In genomic region chr3:51391591-51391990, GRCm38 (mm10) we compare ENCODE assay signal across 22 mouse cellular contexts. TPM values are rescaled to one million over a fixed set of nuclear protein-coding genes. Genes with fewer than 3 reads are reported as not detected.
"Had no signal": no experiment of that assay in that cellular context is flagged by ENCODE, and none has a peak within 500 bp of the region (broad histone marks: within the 10 kb centered on the region; RNA-seq: fewer than 3 reads in every experiment).

No protein-coding gene starts in this region.

- H3K27ac ChIP-seq: kidney, embryonic 15.5 days; left cerebral cortex, adult 2 months; liver, embryonic 13.5 days; midbrain, embryonic 13.5 days; stomach, postnatal 0 days had no signal

- H3K4me2 ChIP-seq: kidney, embryonic 15.5 days; liver, embryonic 13.5 days; midbrain, embryonic 13.5 days had no signal

- H3K9ac ChIP-seq: kidney, embryonic 15.5 days; liver, embryonic 13.5 days; midbrain, embryonic 13.5 days had no signal

- H3K4me3 ChIP-seq: kidney, embryonic 15.5 days; left cerebral cortex, adult 2 months; liver, embryonic 13.5 days; midbrain, embryonic 13.5 days had no signal

- H3K9me3 ChIP-seq: kidney, embryonic 15.5 days; liver, embryonic 13.5 days; midbrain, embryonic 13.5 days had no signal

- DNase-seq: kidney, adult 8-10 months; kidney, postnatal 10 days; kidney, postnatal 36 days; layer of hippocampus, postnatal 36 days; liver, embryonic 13.5 days; lung, adult 2 months; lung, postnatal 14 days; lung, postnatal 4 days; right cerebral cortex, adult 18-20 months; right cerebral cortex, postnatal 14 days; right cerebral cortex, postnatal 4 days; thymus, postnatal 25 days had no signal

- H3K36me3 ChIP-seq: kidney, embryonic 15.5 days; liver, embryonic 13.5 days; midbrain, embryonic 13.5 days had no signal

- ATAC-seq: midbrain, embryonic 13.5 days had no signal

RNA-seq across cellular contexts. Expression of gene Mgarp, which starts 4.9 kb away (rescaled TPM):
- total RNA-seq: layer of hippocampus, postnatal 10 days; layer of hippocampus, postnatal 36 days; left cerebral cortex, adult 2 months; left cerebral cortex, postnatal 10 days; left cerebral cortex, postnatal 36 days; liver, adult 2 months; megakaryocyte, adult 5-6 weeks had no signal
- polyA plus RNA-seq: liver, adult 2 months; lung, adult 2 months; neural tube, embryonic 14.5 days had no signal
